Mouse (Mus musculus) left cerebral cortex, postnatal 10 days (tissue): Measurements from ENCODE around the gene Tulp1. TPM values are rescaled to one million over a fixed set of nuclear protein-coding genes. Genes with fewer than 3 reads are reported as not detected.

Source experiments
- total RNA-seq, 2 experiments: library from RNA; stranded (reverse); gene quantifications; 2 replicates each; pipeline ENCODE4 v1.2.3; 2021

Gene Tulp1
- total RNA-seq, 2 experiments from 2014 or later = not detected

Other genes with a start within 250 kb of the Tulp1 start
- 1 to 10 TPM; 2.2 to 2.4 TPM for gene Scube3, start 223.1 kb downstream of the Tulp1 start, total RNA-seq
- gene Zfp523, start 188.1 kb downstream of the Tulp1 start, total RNA-seq = 10 to 100 TPM; 87.3 to 95.6 TPM
- gene Def6, start 157.4 kb downstream of the Tulp1 start, total RNA-seq = 1 to 10 TPM; 4.9 to 5.4 TPM
- gene Ppard, start 132.5 kb downstream of the Tulp1 start, total RNA-seq = 10 to 100 TPM; 19.4 to 23.8 TPM
- gene Fance, start 51.7 kb downstream of the Tulp1 start, total RNA-seq = 10 to 100 TPM; 32.2 to 33.3 TPM
- gene Rpl10a, start 36.8 kb downstream of the Tulp1 start, total RNA-seq = 100 to 1,000 TPM; 454 to 468 TPM
- gene Tead3, start 14.4 kb downstream of the Tulp1 start, total RNA-seq = 1 to 10 TPM; 3.0 to 3.3 TPM
- 10 to 100 TPM; 26.8 to 50.6 TPM for gene Fkbp5, start 152.3 kb upstream of the Tulp1 start, total RNA-seq
- gene Armc12, start 165.6 kb upstream of the Tulp1 start, total RNA-seq = not detected
- not detected for gene Clpsl2, start 184.2 kb upstream of the Tulp1 start, total RNA-seq
- not detected for gene Clps, start 195.5 kb upstream of the Tulp1 start, total RNA-seq
- gene Lhfpl5, start 210.4 kb upstream of the Tulp1 start, total RNA-seq = 1 to 10 TPM; 4.3 to 5.1 TPM